Mouse (Mus musculus) cerebellum, adult 2 months (tissue): ENCODE results near the gene Srsf12. TPM values are rescaled to one million over a fixed set of nuclear protein-coding genes. Genes with fewer than 3 reads are reported as not detected.

ENCODE experiments used
- DNase-seq, 2 experiments: peaks; one replicate each; pipeline ENCODE4 v3.0.0; 2021
- H3K27ac ChIP-seq: fragments of 200-500 bp; 2 replicates; pipeline ENCODE4 v1.5.1; 2012; ENCODE audit warnings: low read length, control low read depth, inconsistent platforms; ENCODE audit not compliant: insufficient read depth
- H3K27me3 ChIP-seq: fragments of 200-500 bp; 2 replicates; pipeline ENCODE4 v1.6.1; 2012; ENCODE audit warnings: inconsistent platforms, mild to moderate bottlenecking, low read length, moderate library complexity; ENCODE audit not compliant: control insufficient read depth, insufficient read depth
- H3K4me1 ChIP-seq: fragments of 200-500 bp; 2 replicates; pipeline ENCODE4 v1.6.1; 2011; ENCODE audit warnings: low read length; ENCODE audit not compliant: control insufficient read depth, insufficient read depth
- H3K4me3 ChIP-seq: fragments of 200-500 bp; replicated peaks from 2 replicates; pipeline ENCODE3; 2011; ENCODE audit warnings: mild to moderate bottlenecking, low read depth, low read length, control low read depth; ENCODE audit not compliant: insufficient read depth
- CTCF ChIP-seq: fragments of 200-500 bp; IDR thresholded peaks from 2 replicates; pipeline ENCODE4 v1.5.1; 2011; ENCODE audit warnings: low read depth, mild to moderate bottlenecking, control low read depth, low read length, moderate library complexity, borderline replicate concordance; ENCODE audit not compliant: insufficient read depth
- POLR2A ChIP-seq: fragments of 200-500 bp; IDR thresholded peaks from 2 replicates; pipeline ENCODE4 v1.6.1; 2011; ENCODE audit warnings: low read length, control low read depth, borderline replicate concordance; ENCODE audit not compliant: insufficient read depth
- WGBS: fragments of 180-500 bp; shearing (Covaris S2); methylation state at CpG from one replicate; pipeline ENCODE4 v1.1.7; 2018; 5-methylcytosine and 5-hydroxymethylcytosine counted together
- polyA plus RNA-seq: library from polyadenylated mRNA; depleted of rRNA; stranded (reverse); fragments of >200 nt; gene quantifications from 2 replicates; pipeline ENCODE4 v1.2.3, GENCODE M21; 2012; rRNA removed

Srsf12 gene
- 16.1 and 16.5 TPM in 2 replicates for polyA plus RNA-seq

- TF ChIP-seq CTCF (no peak), POLR2A (peak; percentile 52)
- Histone ChIP-seq H3K4me1 (no peaks in the 10 kb centered on the region), H3K27ac (peak within 1 kb of the TSS; percentile 60), H3K4me3 (peak within 1 kb of the TSS; percentile 57), H3K27me3 (no peaks in the 10 kb centered on the region)
- WGBS, result 2% methylated on average over 65 of the region's 65 CpGs
- DNase-seq, result peak; percentile 77 to 78
Observed at GRCm38 (mm10) chr4:33208881-33209841, at the start of gene Srsf12. TSS of gene Srsf12 (plus strand) at chr4:33208991.

- H3K4me3 ChIP-seq, result no peak overlapping the region
- no peaks in the 10 kb centered on the region for H3K27me3 ChIP-seq
- TF ChIP-seq POLR2A, result no peak
- TF ChIP-seq CTCF, result no peak
- DNase-seq, result no peak
- WGBS, result 55% methylated on average over 5 of the region's 5 CpGs
- no peak overlapping the region for H3K27ac ChIP-seq
- H3K4me1 ChIP-seq, result no peaks in the 10 kb centered on the region
Observed at GRCm38 (mm10) chr4:33183477-33183876, 25.3 kb upstream of the Srsf12 start.

GRCm38 (mm10) chr4:33188164-33188563, 20.6 kb upstream of the Srsf12 start:
- no peaks in the 10 kb centered on the region for H3K4me1 ChIP-seq
- TF ChIP-seq POLR2A, result no peak
- 0 out of 2 replicates have a peak, but pooled peaks have one; percentile 14 for TF ChIP-seq CTCF
- peak; percentile 54 to 55 for DNase-seq
- H3K27me3 ChIP-seq, result no peaks in the 10 kb centered on the region
- 6% methylated on average over 9 of the region's 9 CpGs for WGBS
- H3K27ac ChIP-seq, result no peak overlapping the region
- peak overlapping the region; percentile 66 for H3K4me3 ChIP-seq

GRCm38 (mm10) chr4:33188781-33189734, 19.7 kb upstream of the Srsf12 start:
- H3K27me3 ChIP-seq, result no peaks in the 10 kb centered on the region
- H3K4me1 ChIP-seq, result no peaks in the 10 kb centered on the region
- WGBS, result under 1% methylated on average over 121 of the region's 123 CpGs
- peak; percentile 97 to 98 for DNase-seq
- peak; percentile 47; the same call in 1 of the 2 replicates for TF ChIP-seq POLR2A
- no peak for TF ChIP-seq CTCF
- H3K27ac ChIP-seq, result peak overlapping the region; percentile 92
- H3K4me3 ChIP-seq, result peak overlapping the region; percentile 66

- H3K4me3 ChIP-seq, result peak within 1 kb of the TSS; percentile 66
- peak within 1 kb of the TSS; percentile 92 for H3K27ac ChIP-seq
- TF ChIP-seq POLR2A (no peak), CTCF (no peak)
- H3K4me1 ChIP-seq, result no peaks in the 10 kb centered on the region
- H3K27me3 ChIP-seq, result no peaks in the 10 kb centered on the region
- 15% methylated on average over 6 of the region's 6 CpGs for WGBS
- DNase-seq, result no peak
Observed at GRCm38 (mm10) chr4:33189735-33190036, 19.1 kb upstream of the Srsf12 start, which contains the start of gene Pm20d2. TSS of gene Pm20d2 (minus strand) at chr4:33189737.

- no peak for TF ChIP-seq POLR2A
- TF ChIP-seq CTCF, result no peak
- WGBS, result 17% methylated on average over 2 of the region's 2 CpGs
- Histone ChIP-seq H3K27me3 (no peaks in the 10 kb centered on the region), H3K4me1 (no peaks in the 10 kb centered on the region), H3K27ac (no peak overlapping the region), H3K4me3 (no peak overlapping the region)
- DNase-seq, result no peak
Observed at GRCm38 (mm10) chr4:33198117-33198516, 10.7 kb upstream of the Srsf12 start.

- WGBS, result 6% methylated on average over 4 of the region's 4 CpGs
- H3K27me3 ChIP-seq, result no peaks in the 10 kb centered on the region
- H3K4me3 ChIP-seq, result no peak overlapping the region
- no peak for TF ChIP-seq POLR2A
- TF ChIP-seq CTCF, result peak; percentile 97
- H3K4me1 ChIP-seq, result no peaks in the 10 kb centered on the region
- DNase-seq, result peak; percentile 65 to 75
- no peak overlapping the region for H3K27ac ChIP-seq
Observed at GRCm38 (mm10) chr4:33204682-33205081, 4.1 kb upstream of the Srsf12 start.
